Mouse (Mus musculus) CD8-positive naive resting alpha-beta T cell, adult 2 months (primary cell): ENCODE data around the gene Camk2g.
A peak's percentile ranks its signal among the peaks of the same experiment; 100 is the strongest.

Experiments used
- DNase-seq, 2 experiments: peaks; one replicate each; pipeline ENCODE4 v3.0.0; 2022; ENCODE audit warnings: low read depth in 2 of 2, low spot score in 2 of 2

Gene Camk2g

GRCm38 (mm10) chr14:20809349-20809748 is 15.5 kb upstream of the Camk2g start:
- DNase-seq, result no peak

- no peak for DNase-seq
Measured at GRCm38 (mm10) chr14:20806116-20806840, 12.4 kb upstream of the Camk2g start.

- DNase-seq, result no peak
Measured at GRCm38 (mm10) chr14:20804964-20805672, 11.2 kb upstream of the Camk2g start.

- DNase-seq, result no peak
Measured at GRCm38 (mm10) chr14:20804481-20804880, 10.6 kb upstream of the Camk2g start.

DNA sequence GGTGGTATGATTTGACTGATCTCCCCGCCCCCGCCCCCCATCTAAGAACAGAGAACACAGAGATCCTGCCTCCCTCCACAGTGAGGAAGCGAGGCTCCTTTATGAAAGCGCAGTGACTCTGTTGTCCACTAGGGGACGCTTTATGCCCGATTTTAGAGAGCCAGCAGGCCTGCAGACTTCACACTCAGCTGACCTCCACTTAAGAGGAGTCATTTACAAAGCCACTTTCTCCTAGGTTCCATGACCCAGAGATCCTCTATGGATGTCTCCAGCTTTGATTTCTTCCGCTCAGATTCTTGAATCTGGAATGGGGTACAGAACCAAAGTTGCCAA is 9.7 kb upstream of the Camk2g start:
- DNase-seq, result peak; percentile 55 to 73

GRCm38 (mm10) chr14:20802926-20803605 is 9.2 kb upstream of the Camk2g start:
- DNase-seq, result no peak

GRCm38 (mm10) chr14:20798761-20799160 is 4.9 kb upstream of the Camk2g start:
- peak; percentile 85 to 90 for DNase-seq

GRCm38 (mm10) chr14:20798300-20798699 is 4.4 kb upstream of the Camk2g start:
- DNase-seq, result no peak

GRCm38 (mm10) chr14:20796643-20797042 is 2.8 kb upstream of the Camk2g start:
- no peak for DNase-seq

GRCm38 (mm10) chr14:20796170-20796569 is 2.3 kb upstream of the Camk2g start:
- DNase-seq, result no peak

GRCm38 (mm10) chr14:20795423-20796152 is 1.7 kb upstream of the Camk2g start:
- DNase-seq, result no peak

GRCm38 (mm10) chr14:20794589-20794988 is 701 bp upstream of the Camk2g start:
- DNase-seq, result no peak

DNA sequence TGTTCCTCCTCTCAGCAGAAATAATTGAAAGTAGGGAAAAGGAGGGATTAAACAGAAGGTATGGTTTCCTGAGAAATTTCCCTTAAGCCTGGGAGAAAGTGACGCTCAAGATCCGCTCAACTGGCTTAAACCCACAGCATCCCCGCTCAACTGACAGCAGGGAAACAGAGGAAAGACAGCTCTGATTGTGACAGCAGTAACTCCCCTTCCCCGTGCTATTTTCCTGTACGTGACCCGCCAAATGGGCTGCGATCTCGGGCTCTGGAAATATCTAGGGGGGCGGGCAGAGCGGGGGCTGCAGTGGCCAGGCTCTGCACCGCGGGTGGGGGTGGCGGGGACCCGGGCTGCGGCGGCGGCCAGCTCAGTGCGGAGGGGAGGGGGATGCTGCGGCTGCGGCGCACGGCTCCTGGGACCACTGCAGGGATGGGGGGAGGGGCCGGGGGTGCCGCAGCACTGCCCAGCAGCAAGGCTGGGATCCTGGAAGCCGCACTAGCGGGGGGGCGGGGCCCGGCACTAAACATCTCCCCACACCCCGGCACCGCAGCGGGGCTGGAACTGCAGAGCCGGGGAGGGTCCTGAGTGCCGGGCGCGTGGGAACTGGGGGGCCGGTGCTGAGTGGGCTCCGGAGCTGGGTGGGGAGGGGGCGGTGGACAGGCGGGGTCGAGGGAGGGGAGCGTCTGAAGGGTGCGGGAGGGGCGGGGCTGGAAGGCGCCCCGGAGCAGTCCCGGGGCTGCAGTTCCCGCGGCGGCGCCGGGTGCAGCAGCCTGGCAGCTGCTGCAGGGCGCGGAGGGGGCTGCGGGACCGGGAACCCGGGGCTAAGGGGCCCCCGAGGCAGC is 748 bp downstream of the Camk2g start:
- no peak for DNase-seq

DNA sequence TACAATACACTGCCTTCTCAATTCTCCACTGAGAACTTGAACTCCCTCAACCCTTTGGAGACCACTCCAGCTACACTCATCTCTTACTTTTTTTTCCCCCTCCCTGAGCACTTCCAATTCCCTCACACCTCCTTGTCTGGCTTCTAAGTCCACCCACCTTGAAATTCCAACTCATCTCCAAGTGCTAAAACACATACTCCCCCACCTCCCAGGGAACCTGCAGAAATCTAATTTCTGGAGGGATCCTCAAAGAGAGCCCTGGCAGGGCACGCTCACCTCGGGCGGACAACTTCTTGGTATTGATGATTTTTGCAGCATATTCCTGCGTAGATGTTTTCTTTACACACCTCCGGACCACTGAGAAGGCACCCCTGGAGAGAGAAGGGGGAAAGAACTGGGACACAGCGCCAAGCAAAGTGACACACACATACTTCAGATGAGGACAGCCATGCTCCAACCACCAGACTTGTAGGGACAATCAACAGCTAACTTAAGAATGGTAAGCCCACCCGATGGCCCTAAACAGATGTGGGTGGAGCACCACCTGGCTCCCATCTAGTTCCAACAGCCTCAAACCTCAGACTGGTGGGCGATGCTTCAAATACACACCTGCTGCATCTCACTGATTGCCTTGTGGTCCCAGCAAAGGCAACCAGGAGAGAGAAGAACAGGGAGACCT is 1.5 kb downstream of the Camk2g start:
- DNase-seq, result no peak

DNA sequence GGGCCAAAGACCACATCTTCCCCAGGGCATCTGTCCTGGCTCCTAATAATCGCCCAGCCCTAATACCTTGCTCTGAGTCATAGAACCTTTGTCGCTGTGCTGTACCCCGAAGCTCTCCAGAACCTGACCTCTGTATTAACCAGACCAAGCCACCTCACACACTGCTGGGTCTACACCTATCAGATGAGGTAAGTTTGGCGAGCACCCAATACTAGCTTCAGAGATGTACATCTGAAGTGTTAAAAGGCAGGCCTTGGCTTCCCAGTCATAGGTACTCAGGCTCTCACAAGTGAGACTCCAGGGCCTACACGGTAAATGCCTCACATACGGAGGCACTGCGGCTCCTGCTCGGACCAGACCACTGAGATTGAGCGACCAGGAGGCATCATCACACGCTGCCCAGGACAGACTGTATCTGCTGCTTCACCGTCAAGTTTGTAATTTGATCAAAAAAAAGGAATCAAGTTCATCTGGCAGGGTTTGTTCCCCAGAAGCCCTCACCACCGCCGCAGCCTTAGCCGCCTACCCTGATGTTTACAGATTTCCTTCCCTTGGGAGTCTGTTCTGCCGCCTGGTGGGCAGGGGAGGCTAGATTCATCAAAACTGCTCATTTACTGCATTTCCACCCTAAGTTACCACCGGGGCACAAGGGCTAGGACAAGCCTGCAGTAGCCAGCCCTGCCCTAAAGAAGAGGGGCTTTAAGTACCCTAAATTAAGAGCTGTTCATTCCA is 2.2 kb downstream of the Camk2g start:
- DNase-seq, result no peak

- no peak for DNase-seq
Measured at GRCm38 (mm10) chr14:20790996-20791395, 2.9 kb downstream of the Camk2g start.

DNA sequence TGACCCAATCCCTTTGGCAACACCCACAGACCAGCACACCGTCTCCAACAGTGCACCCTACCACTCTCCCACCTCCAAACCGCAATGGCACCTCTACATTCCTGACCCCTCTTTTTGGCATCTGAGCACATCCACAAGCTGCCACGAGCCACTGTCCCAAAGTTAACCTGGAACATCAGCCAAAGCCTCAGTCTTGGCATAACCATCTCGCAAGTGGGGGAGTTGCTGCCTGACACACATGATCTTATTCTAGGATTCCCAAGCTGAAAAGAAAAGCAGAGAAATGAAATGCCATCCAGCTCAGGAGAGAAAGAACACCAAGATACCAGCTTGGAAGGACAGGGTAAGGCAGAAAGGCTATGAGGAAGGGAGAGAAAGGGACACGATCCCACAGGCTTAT is 3.4 kb downstream of the Camk2g start:
- no peak for DNase-seq

- no peak for DNase-seq
Measured at GRCm38 (mm10) chr14:20789593-20789992, 4.3 kb downstream of the Camk2g start.

DNA sequence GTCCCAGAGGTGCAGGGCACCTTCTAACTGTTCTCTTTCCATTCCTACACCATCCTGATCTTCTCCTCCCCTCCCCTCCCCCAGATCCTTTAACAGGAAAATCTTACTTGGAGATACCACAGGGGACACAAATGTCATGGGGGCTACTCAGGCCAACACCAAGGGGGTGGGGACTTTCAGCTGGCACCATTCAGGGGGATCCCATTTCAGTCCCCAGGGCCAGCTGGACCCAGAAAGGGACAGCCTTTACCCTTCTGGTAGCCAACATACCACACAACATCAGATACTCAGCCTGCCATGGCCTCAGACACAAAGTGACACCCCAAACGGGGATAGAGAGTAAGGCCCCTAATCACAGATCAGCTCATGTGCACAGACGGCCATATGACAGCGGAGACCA is 5.7 kb downstream of the Camk2g start:
- no peak for DNase-seq
